Mouse (Mus musculus): ENCODE data around the gene Gatb.

- TF ChIP-seq GATA1 (IDR thresholded peaks at IDR 0.05; ENCODE audit: low read length) (no peak), TAL1 (IDR thresholded peaks at IDR 0.05; ENCODE audit: low read length) (no peak)
Measured at GRCm38 (mm10) chr3:85677133-85677532, 103.2 kb downstream of the Gatb start.
